Mouse (Mus musculus): ENCODE results near the gene Otp. TPM values are rescaled to one million over a fixed set of nuclear protein-coding genes. Genes with fewer than 3 reads are reported as not detected.

Gene Otp
- polyA plus RNA-seq (2015; fragmentation: Nextera tagmentation; extraction: Ambion mirVana) = not detected in 2 replicates

DNA sequence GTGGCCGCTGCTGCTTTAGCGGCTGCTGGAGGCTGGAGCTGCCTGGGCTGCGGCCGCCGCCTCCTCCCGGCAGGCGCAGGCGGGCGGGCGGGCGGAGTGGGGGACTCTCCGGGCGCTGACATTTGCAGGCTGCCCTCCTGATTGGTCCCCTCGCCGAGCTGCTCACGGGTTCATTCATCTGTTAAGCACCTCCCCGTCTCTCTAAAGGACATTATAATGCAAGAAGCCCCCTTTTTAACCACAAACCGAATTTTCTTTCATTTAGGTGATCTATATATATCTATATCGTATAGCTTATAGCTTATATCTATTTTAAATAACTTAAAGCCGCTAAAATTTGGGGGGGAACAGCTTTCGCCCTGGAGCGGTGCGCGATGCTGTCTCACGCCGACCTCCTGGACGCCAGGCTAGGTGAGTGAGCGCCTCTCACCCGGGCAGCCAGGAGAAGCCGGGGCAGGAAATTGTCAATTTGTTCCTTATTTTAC is at the start of gene Otp:
TSS of gene Otp (plus strand) at position 207 of the 485 bp plus-strand sequence.

Other genes starting within 250 kb of the Otp start
- gene Tbca, start 86.7 kb upstream of the Otp start, polyA plus RNA-seq (2015; fragmentation: Nextera tagmentation; extraction: Ambion mirVana) = 188 and 212 TPM in 2 replicates
- gene Wdr41, start 100.7 kb downstream of the Otp start, polyA plus RNA-seq (2015; fragmentation: Nextera tagmentation; extraction: Ambion mirVana) = 15.9 and 16.6 TPM in 2 replicates